Mouse (Mus musculus) midbrain, embryonic 14.5 days (tissue): ENCODE data around the gene Nphp3. TPM values are rescaled to one million over a fixed set of nuclear protein-coding genes. Genes with fewer than 3 reads are reported as not detected.

ENCODE experiments used
- ATAC-seq: fragments of 200-750 bp; cut with Nextera tagmentation; 2 replicates; pipeline ENCODE4 v1.8.0; 2017; ENCODE audit warnings: moderate number of reproducible peaks, moderate library complexity; ENCODE audit not compliant: low FRiP score, low TSS enrichment
- DNase-seq: peaks from one replicate; pipeline ENCODE4 v3.0.0-alpha.2; 2015
- H3K27ac ChIP-seq: fragments of 300-500 bp; sonication (generic); replicated peaks from 2 replicates; pipeline ENCODE4 v1.5.1; 2014; ENCODE audit warnings: mild to moderate bottlenecking, low read depth, low read length, moderate library complexity
- H3K27me3 ChIP-seq: fragments of 300-500 bp; sonication (generic); 2 replicates; pipeline ENCODE4 v1.6.1; 2014; ENCODE audit warnings: low read length, control low read depth, mixed read lengths; ENCODE audit not compliant: control insufficient read depth, insufficient read depth
- H3K36me3 ChIP-seq: fragments of 300-500 bp; sonication (generic); 2 replicates; pipeline ENCODE4 v1.6.1; 2014; ENCODE audit warnings: low read length, control low read depth; ENCODE audit not compliant: control insufficient read depth, insufficient read depth
- H3K4me1 ChIP-seq: fragments of 300-500 bp; sonication (generic); 2 replicates; pipeline ENCODE4 v1.6.1; 2014; ENCODE audit warnings: mild to moderate bottlenecking, antibody characterized with exemption, low read length, control low read depth; ENCODE audit not compliant: control insufficient read depth, insufficient read depth
- H3K4me2 ChIP-seq: fragments of 300-500 bp; sonication (generic); 2 replicates; pipeline ENCODE4 v1.6.1; 2014; ENCODE audit warnings: mild to moderate bottlenecking, low read length, moderate library complexity
- H3K4me3 ChIP-seq: fragments of 300-500 bp; sonication (generic); replicated peaks from 2 replicates; pipeline ENCODE4 v1.5.1; 2014; ENCODE audit warnings: low read depth, low read length
- H3K9ac ChIP-seq: fragments of 300-500 bp; sonication (generic); replicated peaks from 2 replicates; pipeline ENCODE4 v1.6.1; 2014; ENCODE audit warnings: mild to moderate bottlenecking, low read length, moderate library complexity
- H3K9me3 ChIP-seq: fragments of 300-500 bp; sonication (generic); 2 replicates; pipeline ENCODE4 v1.6.1; 2016; ENCODE audit warnings: low read length, control low read depth, mixed read lengths; ENCODE audit not compliant: control insufficient read depth
- WGBS: fragments of 180-500 bp; shearing (Covaris S2); extraction: QIAGEN DNeasy Blood & Tissue Kit; methylation state at CpG from one replicate; pipeline ENCODE4 v1.1.7; 2014; 5-methylcytosine and 5-hydroxymethylcytosine counted together
- polyA plus RNA-seq: library from polyadenylated mRNA; unstranded; fragments of >200 nt; fragmentation: Nextera tagmentation; extraction: Ambion mirVana; gene quantifications from 2 replicates; pipeline ENCODE4 v1.2.1, GENCODE M21; 2014

The Nphp3 gene
- polyA plus RNA-seq, 1 experiment from 2014 or later, result 3.3 TPM

GRCm38 (mm10) chr9:104078780-104079179 is 76.4 kb downstream of the Nphp3 start:
- WGBS, result 100% methylated on average over 1 of the region's 1 CpGs

GRCm38 (mm10) chr9:104079379-104079778 is 77.0 kb downstream of the Nphp3 start:
- Histone ChIP-seq H3K9ac (no peak overlapping the region), H3K4me3 (no peak overlapping the region), H3K27me3 (no peaks in the 10 kb centered on the region), H3K9me3 (no peaks in the 10 kb centered on the region), H3K36me3 (0 out of 2 replicates have a peak, but pooled peaks cover 10% of the 10 kb centered on the region), H3K4me1 (no peaks in the 10 kb centered on the region), H3K4me2 (no peak overlapping the region), H3K27ac (no peak overlapping the region)
- 44% methylated on average over 5 of the region's 5 CpGs for WGBS
- ATAC-seq, result no peak
- peak; percentile 63 for DNase-seq

More at GRCm38 (mm10) chr9:104078780-104079179, 76.4 kb downstream of the Nphp3 start:
- Histone ChIP-seq H3K27me3 (no peaks in the 10 kb centered on the region), H3K4me3 (no peak overlapping the region), H3K27ac (no peak overlapping the region), H3K9me3 (no peaks in the 10 kb centered on the region), H3K9ac (no peak overlapping the region), H3K4me1 (no peaks in the 10 kb centered on the region), H3K36me3 (0 out of 2 replicates have a peak, but pooled peaks cover 5% of the 10 kb centered on the region), H3K4me2 (no peak overlapping the region)
- no peak for ATAC-seq
- no peak for DNase-seq

GRCm38 (mm10) chr9:104080038-104080437 is 77.7 kb downstream of the Nphp3 start:
- H3K9me3 ChIP-seq, result no peaks in the 10 kb centered on the region
- H3K4me3 ChIP-seq, result no peak overlapping the region
- H3K9ac ChIP-seq, result no peak overlapping the region
- no peak overlapping the region for H3K4me2 ChIP-seq
- no peaks in the 10 kb centered on the region for H3K27me3 ChIP-seq
- DNase-seq (no peak), ATAC-seq (no peak)
- H3K4me1 ChIP-seq, result no peaks in the 10 kb centered on the region
- H3K36me3 ChIP-seq, result 0 out of 2 replicates have a peak, but pooled peaks cover 16% of the 10 kb centered on the region
- H3K27ac ChIP-seq, result no peak overlapping the region
- 77% methylated on average over 3 of the region's 3 CpGs for WGBS

- 70% methylated on average over 4 of the region's 4 CpGs for WGBS
- no peaks in the 10 kb centered on the region for H3K27me3 ChIP-seq
- DNase-seq, result no peak
- H3K4me3 ChIP-seq, result no peak overlapping the region
- no peak overlapping the region for H3K27ac ChIP-seq
- H3K9ac ChIP-seq, result no peak overlapping the region
- H3K4me1 ChIP-seq, result no peaks in the 10 kb centered on the region
- no peaks in the 10 kb centered on the region for H3K9me3 ChIP-seq
- no peak for ATAC-seq
- 0 out of 2 replicates have a peak, but pooled peaks cover 18% of the 10 kb centered on the region for H3K36me3 ChIP-seq
- H3K4me2 ChIP-seq, result no peak overlapping the region
Observed at GRCm38 (mm10) chr9:104085730-104086429, 83.5 kb downstream of the Nphp3 start.

GRCm38 (mm10) chr9:104088555-104088954 is 86.2 kb downstream of the Nphp3 start:
- ATAC-seq, result no peak
- Histone ChIP-seq H3K27ac (no peak overlapping the region), H3K9ac (no peak overlapping the region), H3K9me3 (no peaks in the 10 kb centered on the region), H3K36me3 (0 out of 2 replicates have a peak, but pooled peaks cover 13% of the 10 kb centered on the region), H3K27me3 (no peaks in the 10 kb centered on the region), H3K4me2 (no peak overlapping the region), H3K4me3 (no peak overlapping the region), H3K4me1 (no peaks in the 10 kb centered on the region)
- peak; percentile 50 for DNase-seq
- WGBS, result 65% methylated on average over 8 of the region's 8 CpGs

- no peak for DNase-seq
- Histone ChIP-seq H3K4me3 (no peak overlapping the region), H3K9me3 (no peaks in the 10 kb centered on the region), H3K9ac (no peak overlapping the region), H3K4me2 (no peak overlapping the region), H3K27ac (no peak overlapping the region), H3K36me3 (no peaks in the 10 kb centered on the region), H3K4me1 (no peaks in the 10 kb centered on the region), H3K27me3 (no peaks in the 10 kb centered on the region)
- ATAC-seq, result no peak
- WGBS, result 93% methylated on average over 5 of the region's 5 CpGs
Observed at GRCm38 (mm10) chr9:104092945-104093344, 90.6 kb downstream of the Nphp3 start.

Other genes with a start within 250 kb of the Nphp3 start
- gene Tmem108, start 240.7 kb upstream of the Nphp3 start, polyA plus RNA-seq, result 29.6 and 33.2 TPM in 2 replicates
- gene Gm28305, start 38.1 kb downstream of the Nphp3 start, polyA plus RNA-seq, result not detected in 2 replicates
- 73.3 and 82.1 TPM in 2 replicates for gene Uba5, start 60.6 kb downstream of the Nphp3 start, polyA plus RNA-seq
- 6.0 and 7.0 TPM in 2 replicates for gene Acad11, start 60.8 kb downstream of the Nphp3 start, polyA plus RNA-seq
- 0.46 and 0.80 TPM in 2 replicates for gene Ackr4, start 124.4 kb downstream of the Nphp3 start, polyA plus RNA-seq